Mouse (Mus musculus) stomach, postnatal 0 days (tissue): Measurements from ENCODE around the gene Hoxd12. TPM values are rescaled to one million over a fixed set of nuclear protein-coding genes. Genes with fewer than 3 reads are reported as not detected.

ENCODE experiments used
- ATAC-seq: fragments of 200-750 bp; cut with Nextera tagmentation; 2 replicates; pipeline ENCODE4 v1.8.0; 2017; ENCODE audit not compliant: low FRiP score, low TSS enrichment
- DNase-seq: peaks from one replicate; pipeline ENCODE4 v3.0.0-alpha.2; 2016; ENCODE audit warnings: low spot score
- H3K27ac ChIP-seq: fragments of 300-500 bp; sonication (generic); replicated peaks from 2 replicates; pipeline ENCODE4 v1.5.1; 2014; ENCODE audit warnings: mild to moderate bottlenecking, control low read depth
- H3K27me3 ChIP-seq: fragments of 300-500 bp; sonication (generic); 2 replicates; pipeline ENCODE4 v1.6.1; 2014; ENCODE audit warnings: low read length; ENCODE audit not compliant: control insufficient read depth, insufficient read depth
- H3K36me3 ChIP-seq: fragments of 300-500 bp; sonication (generic); 2 replicates; pipeline ENCODE4 v1.6.1; 2014; ENCODE audit warnings: low read length, mixed read lengths; ENCODE audit not compliant: control insufficient read depth, insufficient read depth
- H3K4me1 ChIP-seq: fragments of 300-500 bp; sonication (generic); replicated peaks from 2 replicates; pipeline ENCODE4 v1.6.1; 2014; ENCODE audit warnings: antibody characterized with exemption; ENCODE audit not compliant: control insufficient read depth, insufficient read depth
- H3K4me2 ChIP-seq: fragments of 300-500 bp; sonication (generic); replicated peaks from 2 replicates; pipeline ENCODE4 v1.6.1; 2014; ENCODE audit warnings: low read depth, mild to moderate bottlenecking, control low read depth, moderate library complexity
- H3K4me3 ChIP-seq: fragments of 300-500 bp; sonication (generic); 2 replicates; pipeline ENCODE4 v1.5.1; 2014; ENCODE audit warnings: low read depth, low read length, control low read depth
- H3K9ac ChIP-seq: fragments of 300-500 bp; sonication (generic); 2 replicates; pipeline ENCODE4 v1.6.1; 2014; ENCODE audit warnings: mild to moderate bottlenecking, low read length, control low read depth, mixed read lengths
- H3K9me3 ChIP-seq: fragments of 300-500 bp; sonication (generic); 2 replicates; pipeline ENCODE4 v1.6.1; 2016; ENCODE audit warnings: low read length; ENCODE audit not compliant: control insufficient read depth
- CTCF ChIP-seq: IDR thresholded peaks from 2 replicates; pipeline ENCODE4 v1.5.1; 2016; ENCODE audit warnings: antibody characterized with exemption, low read depth, mild to moderate bottlenecking, moderate library complexity
- EP300 ChIP-seq: optimal IDR thresholded peaks from 2 replicates; pipeline ENCODE3; 2016; ENCODE audit warnings: antibody characterized with exemption
- WGBS: fragments of 180-500 bp; shearing (Covaris S2); extraction: QIAGEN DNeasy Blood & Tissue Kit; methylation state at CpG from one replicate; pipeline ENCODE4 v1.1.7; 2014; 5-methylcytosine and 5-hydroxymethylcytosine counted together
- polyA plus RNA-seq: library from polyadenylated mRNA; unstranded; fragments of >200 nt; fragmentation: Nextera tagmentation; extraction: Ambion mirVana; gene quantifications from 2 replicates; pipeline ENCODE4 v1.2.1, GENCODE M21; 2015

The Hoxd12 gene
- polyA plus RNA-seq, 1 experiment from 2014 or later: not detected

- Histone ChIP-seq H3K27ac (no peak overlapping the region), H3K4me1 (no peaks in the 10 kb centered on the region), H3K36me3 (no peaks in the 10 kb centered on the region), H3K4me3 (no peak overlapping the region), H3K27me3 (peaks cover 41% of the 10 kb centered on the region), H3K9ac (no peak overlapping the region), H3K4me2 (no peak overlapping the region), H3K9me3 (no peaks in the 10 kb centered on the region)
- 0% methylated on average over 1 of the region's 1 CpGs for WGBS
- ATAC-seq: no peak
- TF ChIP-seq EP300: no peak
- TF ChIP-seq CTCF: no peak
- no peak for DNase-seq
These were observed 20.6 kb downstream of the Hoxd12 start for GRCm38 (mm10) chr2:74695383-74695782.

GRCm38 (mm10) chr2:74695813-74696430 lies 21.1 kb downstream of the Hoxd12 start:
- H3K27me3 ChIP-seq: peaks cover 45% of the 10 kb centered on the region
- H3K4me1 ChIP-seq: no peaks in the 10 kb centered on the region
- H3K4me2 ChIP-seq: no peak overlapping the region
- TF ChIP-seq EP300 (no peak), CTCF (no peak)
- no peak overlapping the region for H3K27ac ChIP-seq
- WGBS: 9% methylated on average over 7 of the region's 7 CpGs
- H3K9ac ChIP-seq: no peak overlapping the region
- no peak for DNase-seq
- H3K36me3 ChIP-seq: no peaks in the 10 kb centered on the region
- no peak for ATAC-seq
- H3K9me3 ChIP-seq: no peaks in the 10 kb centered on the region
- no peak overlapping the region for H3K4me3 ChIP-seq

GRCm38 (mm10) chr2:74696442-74697335 lies 21.9 kb downstream of the Hoxd12 start:
- H3K4me3 ChIP-seq: no peak overlapping the region
- TF ChIP-seq EP300 (no peak), CTCF (no peak)
- H3K27ac ChIP-seq: no peak overlapping the region
- H3K9me3 ChIP-seq: no peaks in the 10 kb centered on the region
- H3K27me3 ChIP-seq: peaks cover 42% of the 10 kb centered on the region
- WGBS: 4% methylated on average over 34 of the region's 34 CpGs
- ATAC-seq (peak; percentile 13; the same call in 1 of the 2 replicates), DNase-seq (no peak)
- no peak overlapping the region for H3K4me2 ChIP-seq
- no peak overlapping the region for H3K9ac ChIP-seq
- no peaks in the 10 kb centered on the region for H3K36me3 ChIP-seq
- H3K4me1 ChIP-seq: no peaks in the 10 kb centered on the region

GRCm38 (mm10) chr2:74697567-74698121 lies 22.8 kb downstream of the Hoxd12 start, which contains the start of gene Hoxd9:
Gene Hoxd9 (plus strand): TSS chr2:74697727.
- peaks cover 33% of the 10 kb centered on the region for H3K27me3 ChIP-seq
- H3K4me3 ChIP-seq: peak within 1 kb of the TSS; percentile 37
- no peak within 1 kb of the TSS for H3K27ac ChIP-seq
- H3K36me3 ChIP-seq: no peaks in the 10 kb centered on the region
- no peaks in the 10 kb centered on the region for H3K9me3 ChIP-seq
- H3K4me2 ChIP-seq: peak within 1 kb of the TSS; percentile 49
- peak; percentile 29 for DNase-seq
- WGBS: 1% methylated on average over 43 of the region's 43 CpGs
- no peak for TF ChIP-seq EP300
- no peaks in the 10 kb centered on the region for H3K4me1 ChIP-seq
- ATAC-seq: peak; percentile 48; the same call in 1 of the 2 replicates
- no peak within 1 kb of the TSS for H3K9ac ChIP-seq

GRCm38 (mm10) chr2:74698201-74699052 lies 23.6 kb downstream of the Hoxd12 start:
- DNase-seq: peak; percentile 23
- H3K4me1 ChIP-seq: no peaks in the 10 kb centered on the region
- WGBS: under 1% methylated on average over 80 of the region's 86 CpGs
- no peaks in the 10 kb centered on the region for H3K36me3 ChIP-seq
- peaks cover 33% of the 10 kb centered on the region for H3K27me3 ChIP-seq
- H3K27ac ChIP-seq: no peak overlapping the region
- H3K4me2 ChIP-seq: peak overlapping the region; percentile 49
- H3K4me3 ChIP-seq: peak overlapping the region; percentile 37
- H3K9me3 ChIP-seq: no peaks in the 10 kb centered on the region
- no peak overlapping the region for H3K9ac ChIP-seq
- peak; percentile 41; the same call in 1 of the 2 replicates for ATAC-seq
- TF ChIP-seq CTCF (no peak), EP300 (no peak)
